Mouse (Mus musculus) fat pad, adult 2 months (tissue): ENCODE measurements around the gene 2310007B03Rik.

Source experiments
- DNase-seq: peaks from one replicate; pipeline ENCODE4 v3.0.0-alpha.2; 2011; ENCODE audit warnings: low read depth, low spot score; ENCODE audit errors: extremely low read depth

2310007B03Rik gene

GRCm38 (mm10) chr1:93114713-93115463, 45.9 kb downstream of the 2310007B03Rik start:
- no peak for DNase-seq

DNA sequence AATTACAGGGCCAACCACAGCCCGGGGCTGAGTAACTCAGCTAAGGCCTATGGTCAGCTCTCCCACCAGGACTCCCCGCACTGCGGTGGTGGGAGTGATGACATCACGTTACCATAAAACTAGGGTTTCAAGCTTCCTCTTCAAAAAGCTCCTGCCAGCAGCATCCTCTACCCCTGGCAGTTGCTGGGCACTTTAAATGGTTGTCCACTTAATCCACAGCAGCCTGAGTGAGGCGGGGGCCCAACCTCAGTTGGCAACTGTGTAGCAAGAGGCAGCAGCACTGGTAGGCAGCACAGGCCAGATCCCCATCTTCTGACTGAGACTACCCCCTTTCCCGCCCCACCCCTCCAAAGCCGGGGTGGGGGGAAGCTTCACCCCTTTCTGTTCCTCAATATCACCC, 58.0 kb downstream of the 2310007B03Rik start:
- DNase-seq, result no peak

- DNase-seq, result no peak
Observed at GRCm38 (mm10) chr1:93101571-93102061, 59.1 kb downstream of the 2310007B03Rik start, which contains the start of gene Kif1a. Gene Kif1a (minus strand): TSS chr1:93101951.
